Mouse (Mus musculus): ENCODE measurements around the gene Asb15. TPM values are rescaled to one million over a fixed set of nuclear protein-coding genes. Genes with fewer than 3 reads are reported as not detected.

Gene Asb15
- polyA plus RNA-seq, 1 experiment = 0.24 TPM

DNA sequence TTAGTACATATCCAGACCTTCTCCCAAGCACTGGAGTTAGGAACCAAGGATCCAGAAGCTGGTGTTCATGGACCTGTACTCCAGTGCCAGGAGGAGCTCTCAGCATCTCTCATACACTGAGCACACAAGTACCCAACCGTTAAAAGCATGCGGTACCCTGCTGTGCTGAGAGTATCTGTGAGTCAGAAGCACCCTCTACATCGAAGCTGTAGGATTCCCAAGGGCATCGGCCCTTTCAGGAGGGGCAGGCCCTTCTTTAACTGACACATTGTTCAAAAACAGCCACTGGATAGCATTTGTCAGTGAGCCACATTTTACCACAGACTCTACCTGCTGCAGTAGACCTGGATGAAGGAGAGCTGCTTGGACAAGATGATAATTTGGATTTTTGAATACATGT lies 80.2 kb downstream of the Asb15 start:
- H3K4me1 ChIP-seq (ENCODE audit: control insufficient read depth, insufficient read depth, insufficient read length, low read length) = no peaks in the 10 kb centered on the region
- no peak overlapping the region for H3K27ac ChIP-seq (replicated peaks; ENCODE audit: low read depth, low read length)
- no peak overlapping the region for H3K4me3 ChIP-seq (ENCODE audit: insufficient read depth, low read depth, low read length)

DNA sequence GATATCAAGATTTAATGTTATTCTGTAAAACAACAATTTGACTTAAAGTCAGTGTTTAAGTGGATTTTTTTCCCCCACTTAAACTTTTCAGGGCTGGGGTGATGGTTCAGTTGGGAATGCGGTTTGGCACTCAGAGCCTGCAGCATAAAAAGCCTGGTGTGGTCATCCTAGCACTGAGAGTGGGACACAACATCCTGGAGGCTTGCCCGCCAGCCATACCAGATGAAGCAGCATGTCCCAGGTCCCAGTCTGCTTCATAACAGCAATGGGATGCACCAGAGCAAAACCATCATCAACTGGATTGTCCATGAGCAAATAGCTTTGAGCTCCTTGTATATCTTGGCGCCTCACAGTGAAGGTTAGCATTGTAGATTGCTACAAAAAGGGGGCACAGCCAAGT lies 80.7 kb downstream of the Asb15 start:
- no peaks in the 10 kb centered on the region for H3K4me1 ChIP-seq (ENCODE audit: control insufficient read depth, insufficient read depth, insufficient read length, low read length)
- no peak overlapping the region for H3K27ac ChIP-seq (replicated peaks; ENCODE audit: low read depth, low read length)
- no peak overlapping the region for H3K4me3 ChIP-seq (ENCODE audit: insufficient read depth, low read depth, low read length)

- Histone ChIP-seq H3K4me3 (ENCODE audit: insufficient read depth, low read depth, low read length) (no peak overlapping the region), H3K27ac (replicated peaks; ENCODE audit: low read depth, low read length) (no peak overlapping the region)
Measured at GRCm38 (mm10) chr6:24609531-24609930, 81.6 kb downstream of the Asb15 start.

GRCm38 (mm10) chr6:24610358-24610757 lies 82.4 kb downstream of the Asb15 start:
- Histone ChIP-seq H3K4me1 (ENCODE audit: control insufficient read depth, insufficient read depth, insufficient read length, low read length) (no peaks in the 10 kb centered on the region), H3K4me3 (ENCODE audit: insufficient read depth, low read depth, low read length) (no peak overlapping the region), H3K27ac (replicated peaks; ENCODE audit: low read depth, low read length) (no peak overlapping the region; the same call in 1 of the 2 replicates)

More at GRCm38 (mm10) chr6:24609531-24609930, 81.6 kb downstream of the Asb15 start:
- H3K4me1 ChIP-seq (ENCODE audit: control insufficient read depth, insufficient read depth, insufficient read length, low read length) = no peaks in the 10 kb centered on the region

GRCm38 (mm10) chr6:24612074-24612755 lies 84.3 kb downstream of the Asb15 start:
- Histone ChIP-seq H3K4me3 (ENCODE audit: insufficient read depth, low read depth, low read length) (no peak overlapping the region), H3K27ac (replicated peaks; ENCODE audit: low read depth, low read length) (no peak overlapping the region), H3K4me1 (ENCODE audit: control insufficient read depth, insufficient read depth, insufficient read length, low read length) (no peaks in the 10 kb centered on the region)

DNA sequence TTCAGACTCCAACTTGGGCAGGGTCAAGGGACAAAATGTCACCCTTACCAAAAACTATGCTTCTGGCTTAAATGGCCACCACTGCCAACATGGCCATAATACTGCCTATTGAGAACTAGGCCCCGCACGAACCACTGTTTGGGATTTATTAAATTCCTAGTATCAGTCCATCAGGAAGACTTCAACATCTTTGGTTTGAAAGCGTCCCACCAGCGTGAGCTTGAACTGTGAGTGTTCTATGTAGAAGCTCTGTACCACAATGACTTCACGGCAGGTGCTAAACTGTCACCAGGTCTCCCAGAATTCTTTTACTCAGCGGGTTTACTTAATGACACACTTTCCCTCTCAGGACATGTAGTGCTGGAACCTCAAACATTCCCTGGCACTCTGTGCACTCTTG lies 85.4 kb downstream of the Asb15 start:
- Histone ChIP-seq H3K4me1 (ENCODE audit: control insufficient read depth, insufficient read depth, insufficient read length, low read length) (no peaks in the 10 kb centered on the region), H3K4me3 (ENCODE audit: insufficient read depth, low read depth, low read length) (no peak overlapping the region), H3K27ac (replicated peaks; ENCODE audit: low read depth, low read length) (no peak overlapping the region)

GRCm38 (mm10) chr6:24613918-24614317 lies 86.0 kb downstream of the Asb15 start:
- Histone ChIP-seq H3K4me1 (ENCODE audit: control insufficient read depth, insufficient read depth, insufficient read length, low read length) (no peaks in the 10 kb centered on the region), H3K27ac (replicated peaks; ENCODE audit: low read depth, low read length) (no peak overlapping the region), H3K4me3 (ENCODE audit: insufficient read depth, low read depth, low read length) (no peak overlapping the region)

- no peak overlapping the region for H3K27ac ChIP-seq (replicated peaks; ENCODE audit: low read depth, low read length)
- no peaks in the 10 kb centered on the region for H3K4me1 ChIP-seq (ENCODE audit: control insufficient read depth, insufficient read depth, insufficient read length, low read length)
- no peak overlapping the region for H3K4me3 ChIP-seq (ENCODE audit: insufficient read depth, low read depth, low read length)
Measured at GRCm38 (mm10) chr6:24616746-24617145, 88.8 kb downstream of the Asb15 start.

- no peak overlapping the region for H3K27ac ChIP-seq (replicated peaks; ENCODE audit: low read depth, low read length)
- no peak overlapping the region for H3K4me3 ChIP-seq (ENCODE audit: insufficient read depth, low read depth, low read length)
- H3K4me1 ChIP-seq (ENCODE audit: control insufficient read depth, insufficient read depth, insufficient read length, low read length) = no peaks in the 10 kb centered on the region
Measured at GRCm38 (mm10) chr6:24619285-24620045, 91.5 kb downstream of the Asb15 start.

- Histone ChIP-seq H3K4me3 (ENCODE audit: insufficient read depth, low read depth, low read length) (no peak overlapping the region), H3K27ac (replicated peaks; ENCODE audit: low read depth, low read length) (no peak overlapping the region), H3K4me1 (ENCODE audit: control insufficient read depth, insufficient read depth, insufficient read length, low read length) (no peaks in the 10 kb centered on the region)
Measured at GRCm38 (mm10) chr6:24620936-24621335, 93.0 kb downstream of the Asb15 start.

DNA sequence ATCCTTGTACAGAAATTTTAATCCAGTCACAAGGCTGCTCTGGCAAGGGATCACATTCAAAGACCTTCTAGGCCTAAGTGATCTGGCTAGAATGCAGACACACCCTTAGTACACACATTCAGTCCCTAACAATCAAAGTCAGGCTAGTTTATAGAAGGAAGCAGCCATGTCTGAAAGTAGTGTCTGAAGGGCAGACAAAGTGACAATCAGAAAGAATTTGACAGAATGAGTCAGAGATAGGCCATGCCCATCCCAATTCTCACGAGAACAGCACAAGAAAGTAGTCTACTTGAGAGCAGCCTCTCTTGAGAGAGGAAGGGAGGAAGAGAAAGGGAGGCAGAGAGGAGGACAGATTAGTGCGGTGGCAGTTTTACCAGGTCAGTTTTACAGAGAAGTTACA lies 94.2 kb downstream of the Asb15 start:
- Histone ChIP-seq H3K4me3 (ENCODE audit: insufficient read depth, low read depth, low read length) (no peak overlapping the region), H3K27ac (replicated peaks; ENCODE audit: low read depth, low read length) (no peak overlapping the region)

More for the DNA sequence above, 94.2 kb downstream of the Asb15 start:
- H3K4me1 ChIP-seq (ENCODE audit: control insufficient read depth, insufficient read depth, insufficient read length, low read length) = no peaks in the 10 kb centered on the region

Other genes with a start within 250 kb of the Asb15 start
- gene Iqub, start 13.1 kb upstream of the Asb15 start, polyA plus RNA-seq (2012; ENCODE audit: insufficient read depth, insufficient read length, missing spikeins) = not detected in 2 replicates
- 1,161 and 1,624 TPM in 2 replicates for gene Ndufa5, start 131 bp upstream of the Asb15 start, polyA plus RNA-seq (2012; ENCODE audit: insufficient read depth, insufficient read length, missing spikeins)
- gene Lmod2, start 69.6 kb downstream of the Asb15 start, polyA plus RNA-seq (2012; ENCODE audit: insufficient read depth, insufficient read length, missing spikeins) = 5.3 and 6.8 TPM in 2 replicates
- 17.4 and 18.2 TPM in 2 replicates for gene Wasl, start 136.9 kb downstream of the Asb15 start, polyA plus RNA-seq (2012; ENCODE audit: insufficient read depth, insufficient read length, missing spikeins)
- not detected in 2 replicates for gene Hyal6, start 205.1 kb downstream of the Asb15 start, polyA plus RNA-seq (2012; ENCODE audit: insufficient read depth, insufficient read length, missing spikeins)
- not detected in 2 replicates for gene Hyal4, start 220.2 kb downstream of the Asb15 start, polyA plus RNA-seq (2012; ENCODE audit: insufficient read depth, insufficient read length, missing spikeins)

Data from brown adipose tissue, adult 24 weeks (tissue).